Mouse (Mus musculus) brain, embryonic 14.5 days (tissue): ENCODE results near the gene Pcp4l1.

Experiments used
- CTCF ChIP-seq: fragments of 200-500 bp; IDR thresholded peaks from 2 replicates; pipeline ENCODE4 v1.5.1; 2012; ENCODE audit warnings: inconsistent platforms, mild to moderate bottlenecking, moderate library complexity, borderline replicate concordance; ENCODE audit not compliant: insufficient read depth, insufficient read length; ENCODE audit errors: extremely low read depth
- POLR2A ChIP-seq: fragments of 200-500 bp; IDR thresholded peaks from 2 replicates; pipeline ENCODE4 v1.6.1; 2012; ENCODE audit warnings: mild to moderate bottlenecking, inconsistent platforms, borderline replicate concordance; ENCODE audit not compliant: poor library complexity, insufficient read depth, insufficient read length, severe bottlenecking; ENCODE audit errors: extremely low read depth

DNA sequence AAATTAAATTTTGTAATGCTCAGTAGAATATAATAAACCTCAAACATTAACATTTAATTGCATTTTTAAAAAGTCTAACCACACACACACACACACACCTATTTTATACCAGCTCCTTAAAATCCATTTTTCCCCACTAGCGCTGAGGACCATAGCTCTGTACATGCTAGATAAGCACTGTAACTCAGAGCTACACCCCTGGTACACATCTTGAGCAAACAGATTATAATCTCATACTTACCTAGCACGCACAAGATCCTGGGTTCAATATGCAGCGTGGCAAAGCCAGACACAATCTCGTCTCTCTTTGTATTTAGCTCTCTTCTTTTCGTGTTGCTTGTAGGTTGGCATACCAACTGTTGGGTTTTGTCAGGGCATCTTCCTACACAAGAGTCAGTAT lies 71.7 kb downstream of the Pcp4l1 start:
- TF ChIP-seq CTCF (no peak), POLR2A (no peak)
